Mouse (Mus musculus) midbrain, embryonic 16.5 days (tissue): Measurements from ENCODE around the gene Mlip. TPM values are rescaled to one million over a fixed set of nuclear protein-coding genes. Genes with fewer than 3 reads are reported as not detected.

ENCODE experiments used
- ATAC-seq: fragments of 200-750 bp; cut with Nextera tagmentation; 2 replicates; pipeline ENCODE4 v1.8.0; 2017; ENCODE audit warnings: moderate TSS enrichment
- H3K27ac ChIP-seq: fragments of 300-500 bp; sonication (generic); 2 replicates; pipeline ENCODE4 v1.5.1; 2014; ENCODE audit warnings: mild to moderate bottlenecking, low read length, mixed read lengths
- H3K27me3 ChIP-seq: fragments of 300-500 bp; sonication (generic); 2 replicates; pipeline ENCODE4 v1.6.1; 2014; ENCODE audit warnings: low read depth, low read length, mixed read lengths; ENCODE audit not compliant: control insufficient read depth, insufficient read depth
- H3K36me3 ChIP-seq: fragments of 300-500 bp; sonication (generic); 2 replicates; pipeline ENCODE4 v1.6.1; 2014; ENCODE audit warnings: mild to moderate bottlenecking, low read length, moderate library complexity, mixed read lengths; ENCODE audit not compliant: control insufficient read depth, insufficient read depth
- H3K4me1 ChIP-seq: fragments of 300-500 bp; sonication (generic); 2 replicates; pipeline ENCODE4 v1.6.1; 2014; ENCODE audit warnings: mild to moderate bottlenecking, low read length, mixed read lengths; ENCODE audit not compliant: control insufficient read depth, insufficient read depth
- H3K4me2 ChIP-seq: fragments of 300-500 bp; sonication (generic); 2 replicates; pipeline ENCODE4 v1.6.1; 2014; ENCODE audit warnings: mild to moderate bottlenecking, low read length, mixed read lengths
- H3K4me3 ChIP-seq: fragments of 300-500 bp; sonication (generic); 2 replicates; pipeline ENCODE4 v1.5.1; 2014; ENCODE audit warnings: low read depth, mild to moderate bottlenecking, low read length, moderate library complexity, mixed read lengths
- H3K9ac ChIP-seq: fragments of 300-500 bp; sonication (generic); 2 replicates; pipeline ENCODE4 v1.6.1; 2014; ENCODE audit warnings: low read depth, low read length, mixed read lengths
- H3K9me3 ChIP-seq: fragments of 300-500 bp; sonication (generic); replicated peaks from 2 replicates; pipeline ENCODE4 v1.6.1; 2014; ENCODE audit warnings: mild to moderate bottlenecking, low read length, mixed read lengths; ENCODE audit not compliant: control insufficient read depth, poor library complexity, severe bottlenecking
- WGBS: fragments of 180-500 bp; shearing (Covaris S2); extraction: QIAGEN DNeasy Blood & Tissue Kit; methylation state at CpG from one replicate; pipeline ENCODE4 v1.1.7; 2014; 5-methylcytosine and 5-hydroxymethylcytosine counted together
- polyA plus RNA-seq: library from polyadenylated mRNA; unstranded; fragments of >200 nt; fragmentation: Nextera tagmentation; extraction: Ambion mirVana; gene quantifications from 2 replicates; pipeline ENCODE4 v1.2.1, GENCODE M21; 2015

The Mlip gene
- polyA plus RNA-seq, 1 experiment from 2014 or later, result 1.8 TPM

GRCm38 (mm10) chr9:77272727-77273126 lies 80.0 kb downstream of the Mlip start:
- H3K4me3 ChIP-seq, result no peak overlapping the region
- WGBS, result 92% methylated on average over 4 of the region's 4 CpGs
- H3K4me2 ChIP-seq, result no peak overlapping the region
- H3K9ac ChIP-seq, result no peak overlapping the region
- H3K4me1 ChIP-seq, result peaks cover 3% of the 10 kb centered on the region; the same call in 1 of the 2 replicates
- no peaks in the 10 kb centered on the region for H3K27me3 ChIP-seq
- no peaks in the 10 kb centered on the region for H3K36me3 ChIP-seq
- no peaks in the 10 kb centered on the region for H3K9me3 ChIP-seq
- H3K27ac ChIP-seq, result no peak overlapping the region
- no peak for ATAC-seq

DNA sequence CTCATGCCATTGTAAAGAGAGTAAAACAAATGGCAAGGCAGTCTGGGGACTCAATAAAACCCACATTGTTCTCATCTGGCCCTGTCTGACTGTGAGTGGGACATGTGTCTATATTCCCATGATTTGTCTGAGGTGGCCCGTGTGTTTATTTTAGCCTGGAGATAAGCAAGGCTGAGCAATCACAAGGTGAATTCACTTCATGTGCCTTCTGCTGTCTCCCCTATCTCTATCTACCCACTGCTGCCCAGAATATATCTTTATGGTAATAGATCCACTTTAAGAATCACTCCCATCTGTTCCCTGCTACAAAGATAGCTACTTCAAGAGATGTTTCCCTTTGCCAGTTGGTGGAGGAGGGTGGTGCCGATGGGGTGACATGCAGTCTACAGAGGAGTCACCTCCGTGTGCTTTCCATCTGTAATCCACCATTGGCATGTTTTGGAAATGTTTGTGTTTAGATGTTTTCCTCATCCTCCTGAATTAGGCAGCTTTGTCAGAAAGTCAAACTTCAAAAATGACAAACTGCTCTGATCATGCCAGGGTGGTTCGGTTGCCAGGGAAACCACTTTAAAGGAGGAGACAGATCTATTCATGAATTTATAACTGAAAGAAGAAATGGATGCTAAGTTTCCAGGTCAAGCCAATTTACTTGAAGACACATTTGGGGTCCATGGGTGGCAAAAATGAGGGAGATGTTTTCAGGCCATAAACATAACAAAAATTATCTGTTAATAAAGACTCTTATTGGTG lies 87.3 kb downstream of the Mlip start:
- H3K9me3 ChIP-seq, result no peaks in the 10 kb centered on the region
- no peak; the same call in 1 of the 2 replicates for ATAC-seq
- WGBS, result 72% methylated on average over 4 of the region's 4 CpGs
- H3K27ac ChIP-seq, result no peak overlapping the region
- no peak overlapping the region for H3K9ac ChIP-seq
- H3K27me3 ChIP-seq, result no peaks in the 10 kb centered on the region
- no peaks in the 10 kb centered on the region for H3K36me3 ChIP-seq
- no peaks in the 10 kb centered on the region for H3K4me1 ChIP-seq
- H3K4me2 ChIP-seq, result no peak overlapping the region
- H3K4me3 ChIP-seq, result no peak overlapping the region

- Histone ChIP-seq H3K4me1 (no peaks in the 10 kb centered on the region), H3K4me2 (no peak overlapping the region), H3K36me3 (no peaks in the 10 kb centered on the region), H3K27me3 (no peaks in the 10 kb centered on the region), H3K9ac (no peak overlapping the region), H3K4me3 (no peak overlapping the region), H3K9me3 (no peaks in the 10 kb centered on the region), H3K27ac (no peak overlapping the region)
- no peak for ATAC-seq
- WGBS, result 79% methylated on average over 4 of the region's 4 CpGs
Observed at GRCm38 (mm10) chr9:77259052-77259451, 93.7 kb downstream of the Mlip start.

DNA sequence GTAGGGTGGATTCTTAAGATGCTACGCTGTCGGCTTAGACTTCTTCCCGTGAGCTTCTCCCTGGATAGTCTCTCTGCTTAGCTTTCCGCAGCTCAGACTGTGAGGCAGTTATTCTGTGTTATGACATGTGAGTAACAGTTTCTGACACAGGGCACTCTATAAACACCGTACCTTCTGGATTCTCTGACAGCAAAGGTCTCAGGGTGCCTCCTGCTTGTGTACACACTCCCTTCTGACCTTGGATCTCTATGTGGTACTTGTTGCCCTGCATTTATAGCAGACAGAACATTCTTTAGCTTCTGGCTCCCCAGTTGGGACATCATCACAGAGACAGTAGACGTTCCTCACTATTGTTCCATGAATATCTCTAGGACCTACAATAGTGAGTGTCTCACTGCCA lies 94.5 kb downstream of the Mlip start:
- H3K36me3 ChIP-seq, result no peaks in the 10 kb centered on the region
- no peak for ATAC-seq
- H3K27ac ChIP-seq, result no peak overlapping the region
- H3K27me3 ChIP-seq, result no peaks in the 10 kb centered on the region
- WGBS, result 88% methylated on average over 6 of the region's 6 CpGs
- H3K4me2 ChIP-seq, result no peak overlapping the region
- H3K9ac ChIP-seq, result no peak overlapping the region
- no peaks in the 10 kb centered on the region for H3K4me1 ChIP-seq
- H3K4me3 ChIP-seq, result no peak overlapping the region
- H3K9me3 ChIP-seq, result no peaks in the 10 kb centered on the region

DNA sequence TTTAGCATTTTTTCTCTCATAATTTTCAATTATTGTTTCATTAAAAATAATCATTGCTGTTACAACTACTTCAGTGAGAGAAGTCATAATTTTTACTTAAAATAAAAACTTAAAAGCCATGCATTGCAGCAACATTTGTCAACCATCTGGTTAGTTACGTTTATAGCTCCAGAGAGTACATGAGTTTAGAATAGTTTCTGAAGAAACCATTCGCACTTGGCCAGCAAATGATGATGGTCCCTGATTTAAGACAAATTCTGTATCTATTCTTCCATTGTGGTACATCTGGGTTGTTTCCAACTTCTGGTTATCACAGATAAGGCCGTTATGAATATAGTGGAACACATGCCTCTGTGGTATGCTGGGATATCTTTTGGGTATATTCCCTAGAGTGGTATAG lies 98.3 kb downstream of the Mlip start:
- 97% methylated on average over 3 of the region's 3 CpGs for WGBS

DNA sequence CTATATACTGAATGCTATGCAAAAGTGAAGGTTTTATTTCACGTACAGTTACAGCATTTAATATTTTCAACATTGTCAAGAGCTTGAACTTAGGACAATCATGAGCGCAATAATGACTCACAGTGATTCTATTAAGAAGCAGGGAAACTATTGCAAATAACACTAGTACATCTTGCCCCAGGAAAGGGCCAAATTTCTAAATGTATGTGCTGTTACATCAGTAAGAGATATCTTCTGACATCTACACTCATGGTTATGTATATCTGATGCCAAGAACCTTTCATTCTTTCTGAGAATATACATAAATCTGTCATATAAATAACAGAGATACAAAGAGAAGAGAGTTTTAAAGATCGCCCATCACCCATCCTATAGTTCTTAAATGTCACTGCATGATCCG lies 100.0 kb downstream of the Mlip start:
- Histone ChIP-seq H3K36me3 (no peaks in the 10 kb centered on the region), H3K9me3 (0 out of 2 replicates have a peak, but pooled peaks cover 2% of the 10 kb centered on the region), H3K27ac (no peak overlapping the region), H3K4me3 (no peak overlapping the region), H3K9ac (no peak overlapping the region), H3K27me3 (no peaks in the 10 kb centered on the region), H3K4me2 (no peak overlapping the region), H3K4me1 (no peaks in the 10 kb centered on the region)
- WGBS, result 93% methylated on average over 4 of the region's 4 CpGs
- ATAC-seq, result no peak

More for the DNA sequence above, 98.3 kb downstream of the Mlip start:
- Histone ChIP-seq H3K9me3 (no peaks in the 10 kb centered on the region), H3K27me3 (no peaks in the 10 kb centered on the region), H3K4me1 (no peaks in the 10 kb centered on the region), H3K27ac (no peak overlapping the region), H3K36me3 (no peaks in the 10 kb centered on the region), H3K4me3 (no peak overlapping the region), H3K4me2 (no peak overlapping the region), H3K9ac (no peak overlapping the region)
- no peak for ATAC-seq

DNA sequence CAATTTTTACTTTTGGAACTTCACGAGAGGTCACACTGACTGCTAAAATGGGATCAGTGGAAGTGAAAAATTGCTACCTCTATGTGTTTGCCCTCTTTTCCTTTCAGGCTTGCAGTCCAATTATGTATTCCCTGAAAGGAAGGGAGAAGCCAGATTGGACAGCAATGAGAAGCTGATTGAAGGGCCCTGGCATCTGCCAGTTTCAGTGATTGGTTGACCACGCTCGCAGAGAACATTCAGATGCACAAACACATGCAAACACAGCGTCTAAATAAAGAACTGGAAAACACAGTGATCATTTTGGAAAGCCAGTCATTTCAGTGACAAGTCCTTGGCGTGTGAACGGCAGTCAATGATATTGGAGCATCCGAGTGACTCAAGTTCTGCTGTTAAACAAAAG lies 100.6 kb downstream of the Mlip start:
- Histone ChIP-seq H3K36me3 (no peaks in the 10 kb centered on the region), H3K27me3 (no peaks in the 10 kb centered on the region), H3K4me1 (no peaks in the 10 kb centered on the region), H3K4me3 (no peak overlapping the region), H3K27ac (no peak overlapping the region), H3K9me3 (0 out of 2 replicates have a peak, but pooled peaks cover 2% of the 10 kb centered on the region), H3K9ac (no peak overlapping the region), H3K4me2 (no peak overlapping the region)
- ATAC-seq, result no peak
- WGBS, result 83% methylated on average over 7 of the region's 7 CpGs

DNA sequence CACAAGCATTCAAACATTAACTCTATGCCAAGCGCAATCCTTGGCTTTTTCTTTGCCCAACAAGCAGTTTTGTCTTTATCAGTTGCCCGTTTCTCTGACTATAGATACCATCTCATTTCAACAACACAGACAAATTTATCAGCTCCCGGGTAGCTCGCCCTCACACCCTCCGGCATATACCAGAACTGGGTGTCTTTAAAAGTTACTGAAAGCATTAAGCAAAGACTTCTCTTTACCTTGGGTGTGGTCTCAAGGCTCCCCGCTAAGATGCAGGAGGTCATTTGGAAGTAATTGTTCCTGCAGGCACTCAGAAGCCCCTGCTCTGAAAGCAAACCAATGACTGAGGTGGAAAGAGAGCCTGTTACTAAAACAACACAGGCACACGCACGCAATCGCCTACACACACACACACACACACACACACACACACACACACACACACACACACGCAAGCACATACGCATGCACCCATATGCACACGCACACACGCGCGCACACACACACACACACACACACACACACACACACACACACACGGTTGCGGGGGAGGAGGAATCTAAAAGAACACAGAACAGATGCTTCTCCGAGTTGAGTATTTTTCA lies 101.2 kb downstream of the Mlip start:
- no peak overlapping the region for H3K4me3 ChIP-seq
- 90% methylated on average over 17 of the region's 18 CpGs for WGBS

DNA sequence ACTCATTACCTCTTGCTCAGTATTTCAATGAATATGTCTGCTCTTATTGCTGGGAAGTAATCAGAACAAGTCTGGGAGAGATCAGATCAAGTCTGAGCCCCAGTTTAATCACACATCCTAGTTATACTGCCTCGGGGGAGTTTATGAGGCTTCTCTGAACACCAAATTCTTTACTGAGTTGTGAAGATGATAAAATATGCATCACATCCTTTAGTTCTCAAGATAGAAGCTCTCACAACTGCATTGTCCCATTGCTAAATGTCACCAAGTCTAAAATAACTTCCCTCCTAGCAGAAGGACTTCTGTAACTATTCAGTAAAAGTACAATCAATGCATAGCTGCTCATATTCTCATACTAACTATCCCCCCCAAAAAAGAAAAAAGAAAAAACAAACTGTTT lies 154.5 kb downstream of the Mlip start:
- H3K9ac ChIP-seq, result no peak overlapping the region
- H3K9me3 ChIP-seq, result no peaks in the 10 kb centered on the region
- 84% methylated on average over 1 of the region's 1 CpGs for WGBS
- no peak for ATAC-seq
- H3K27me3 ChIP-seq, result no peaks in the 10 kb centered on the region
- no peaks in the 10 kb centered on the region for H3K4me1 ChIP-seq
- no peak overlapping the region for H3K27ac ChIP-seq
- no peak overlapping the region for H3K4me3 ChIP-seq
- H3K4me2 ChIP-seq, result no peak overlapping the region
- no peaks in the 10 kb centered on the region for H3K36me3 ChIP-seq

More for the DNA sequence above, 101.2 kb downstream of the Mlip start:
- no peaks in the 10 kb centered on the region for H3K4me1 ChIP-seq
- H3K27ac ChIP-seq, result no peak overlapping the region
- 0 out of 2 replicates have a peak, but pooled peaks cover 2% of the 10 kb centered on the region for H3K9me3 ChIP-seq
- H3K9ac ChIP-seq, result no peak overlapping the region
- no peak overlapping the region for H3K4me2 ChIP-seq
- no peaks in the 10 kb centered on the region for H3K36me3 ChIP-seq
- no peak for ATAC-seq
- no peaks in the 10 kb centered on the region for H3K27me3 ChIP-seq
